Mouse (Mus musculus): ENCODE measurements around the gene Erfe. TPM values are rescaled to one million over a fixed set of nuclear protein-coding genes. Genes with fewer than 3 reads are reported as not detected.

Gene Erfe
- polyA plus RNA-seq, 1 experiment from 2014 or later: 0.17 TPM

- WGBS: 29% methylated on average over 8 of the region's 8 CpGs
- ATAC-seq (ENCODE audit: low read depth): no peak
- peak overlapping the region; percentile 51; the same call in 1 of the 2 replicates for H3K4me2 ChIP-seq (ENCODE audit: low read depth, low read length)
- H3K36me3 ChIP-seq (ENCODE audit: control insufficient read depth, insufficient read depth, low read length): no peaks in the 10 kb centered on the region; the same call in 1 of the 2 replicates
- no peaks in the 10 kb centered on the region for H3K9me3 ChIP-seq (ENCODE audit: control insufficient read depth, low read length)
- peaks cover 5% of the 10 kb centered on the region; the same call in 1 of the 2 replicates for H3K27me3 ChIP-seq (ENCODE audit: control insufficient read depth, insufficient read depth, low read length)
- H3K9ac ChIP-seq (replicated peaks; ENCODE audit: low read depth, low read length): no peak overlapping the region
- H3K4me3 ChIP-seq (ENCODE audit: low read depth, low read length): peak overlapping the region; percentile 21; the same call in 1 of the 2 replicates
- no peak overlapping the region for H3K27ac ChIP-seq (ENCODE audit: low read depth, low read length)
- H3K4me1 ChIP-seq (ENCODE audit: control insufficient read depth, insufficient read depth, low read length): no peaks in the 10 kb centered on the region
Measured at GRCm38 (mm10) chr1:91365816-91366214, 415 bp upstream of the Erfe start.

GRCm38 (mm10) chr1:91367295-91367694 lies 1.1 kb downstream of the Erfe start:
- H3K9me3 ChIP-seq (ENCODE audit: control insufficient read depth, low read length): no peaks in the 10 kb centered on the region
- H3K27ac ChIP-seq (ENCODE audit: low read depth, low read length): no peak overlapping the region
- 98% methylated on average over 3 of the region's 3 CpGs for WGBS
- no peak overlapping the region for H3K4me3 ChIP-seq (ENCODE audit: low read depth, low read length)
- no peaks in the 10 kb centered on the region for H3K4me1 ChIP-seq (ENCODE audit: control insufficient read depth, insufficient read depth, low read length)
- H3K4me2 ChIP-seq (ENCODE audit: low read depth, low read length): no peak overlapping the region
- no peak overlapping the region for H3K9ac ChIP-seq (replicated peaks; ENCODE audit: low read depth, low read length)
- H3K36me3 ChIP-seq (ENCODE audit: control insufficient read depth, insufficient read depth, low read length): peaks cover 10% of the 10 kb centered on the region
- H3K27me3 ChIP-seq (ENCODE audit: control insufficient read depth, insufficient read depth, low read length): peaks cover 5% of the 10 kb centered on the region; the same call in 1 of the 2 replicates
- ATAC-seq (ENCODE audit: low read depth): no peak

GRCm38 (mm10) chr1:91369408-91369807 lies 3.2 kb downstream of the Erfe start:
- ATAC-seq (ENCODE audit: low read depth): no peak
- Histone ChIP-seq H3K27ac (ENCODE audit: low read depth, low read length) (no peak overlapping the region), H3K4me1 (ENCODE audit: control insufficient read depth, insufficient read depth, low read length) (no peaks in the 10 kb centered on the region), H3K9ac (replicated peaks; ENCODE audit: low read depth, low read length) (no peak overlapping the region), H3K36me3 (ENCODE audit: control insufficient read depth, insufficient read depth, low read length) (peaks cover 25% of the 10 kb centered on the region), H3K4me3 (ENCODE audit: low read depth, low read length) (no peak overlapping the region), H3K9me3 (ENCODE audit: control insufficient read depth, low read length) (no peaks in the 10 kb centered on the region), H3K27me3 (ENCODE audit: control insufficient read depth, insufficient read depth, low read length) (peaks cover 5% of the 10 kb centered on the region; the same call in 1 of the 2 replicates), H3K4me2 (ENCODE audit: low read depth, low read length) (no peak overlapping the region)
- 69% methylated on average over 4 of the region's 4 CpGs for WGBS

GRCm38 (mm10) chr1:91370055-91370454 lies 3.8 kb downstream of the Erfe start:
- Histone ChIP-seq H3K9ac (replicated peaks; ENCODE audit: low read depth, low read length) (no peak overlapping the region), H3K9me3 (ENCODE audit: control insufficient read depth, low read length) (no peaks in the 10 kb centered on the region), H3K4me1 (ENCODE audit: control insufficient read depth, insufficient read depth, low read length) (no peaks in the 10 kb centered on the region), H3K4me2 (ENCODE audit: low read depth, low read length) (no peak overlapping the region), H3K27ac (ENCODE audit: low read depth, low read length) (no peak overlapping the region), H3K27me3 (ENCODE audit: control insufficient read depth, insufficient read depth, low read length) (peaks cover 5% of the 10 kb centered on the region; the same call in 1 of the 2 replicates), H3K4me3 (ENCODE audit: low read depth, low read length) (no peak overlapping the region), H3K36me3 (ENCODE audit: control insufficient read depth, insufficient read depth, low read length) (peaks cover 31% of the 10 kb centered on the region)
- 83% methylated on average over 23 of the region's 23 CpGs for WGBS
- no peak for ATAC-seq (ENCODE audit: low read depth)

GRCm38 (mm10) chr1:91373414-91373835 lies 7.2 kb downstream of the Erfe start:
- ATAC-seq (ENCODE audit: low read depth): no peak
- WGBS: 92% methylated on average over 6 of the region's 6 CpGs
- Histone ChIP-seq H3K36me3 (ENCODE audit: control insufficient read depth, insufficient read depth, low read length) (peaks cover 59% of the 10 kb centered on the region), H3K27me3 (ENCODE audit: control insufficient read depth, insufficient read depth, low read length) (no peaks in the 10 kb centered on the region), H3K4me2 (ENCODE audit: low read depth, low read length) (no peak overlapping the region), H3K9me3 (ENCODE audit: control insufficient read depth, low read length) (no peaks in the 10 kb centered on the region), H3K4me3 (ENCODE audit: low read depth, low read length) (no peak overlapping the region), H3K27ac (ENCODE audit: low read depth, low read length) (no peak overlapping the region), H3K4me1 (ENCODE audit: control insufficient read depth, insufficient read depth, low read length) (no peaks in the 10 kb centered on the region), H3K9ac (replicated peaks; ENCODE audit: low read depth, low read length) (no peak overlapping the region)

- peaks cover 79% of the 10 kb centered on the region for H3K36me3 ChIP-seq (ENCODE audit: control insufficient read depth, insufficient read depth, low read length)
- ATAC-seq (ENCODE audit: low read depth): peak; percentile 51; the same call in 1 of the 2 replicates
- no peaks in the 10 kb centered on the region for H3K9me3 ChIP-seq (ENCODE audit: control insufficient read depth, low read length)
- no peak overlapping the region for H3K4me2 ChIP-seq (ENCODE audit: low read depth, low read length)
- no peaks in the 10 kb centered on the region for H3K27me3 ChIP-seq (ENCODE audit: control insufficient read depth, insufficient read depth, low read length)
- 63% methylated on average over 7 of the region's 7 CpGs for WGBS
- no peak overlapping the region for H3K4me3 ChIP-seq (ENCODE audit: low read depth, low read length)
- H3K27ac ChIP-seq (ENCODE audit: low read depth, low read length): no peak overlapping the region
- no peak overlapping the region for H3K9ac ChIP-seq (replicated peaks; ENCODE audit: low read depth, low read length)
- no peaks in the 10 kb centered on the region for H3K4me1 ChIP-seq (ENCODE audit: control insufficient read depth, insufficient read depth, low read length)
Measured at GRCm38 (mm10) chr1:91380453-91381090, 14.3 kb downstream of the Erfe start.

GRCm38 (mm10) chr1:91381091-91381471 lies 14.9 kb downstream of the Erfe start:
- Histone ChIP-seq H3K27ac (ENCODE audit: low read depth, low read length) (no peak overlapping the region), H3K36me3 (ENCODE audit: control insufficient read depth, insufficient read depth, low read length) (peaks cover 76% of the 10 kb centered on the region), H3K9me3 (ENCODE audit: control insufficient read depth, low read length) (no peaks in the 10 kb centered on the region), H3K4me1 (ENCODE audit: control insufficient read depth, insufficient read depth, low read length) (no peaks in the 10 kb centered on the region), H3K4me2 (ENCODE audit: low read depth, low read length) (no peak overlapping the region), H3K4me3 (ENCODE audit: low read depth, low read length) (no peak overlapping the region), H3K27me3 (ENCODE audit: control insufficient read depth, insufficient read depth, low read length) (no peaks in the 10 kb centered on the region), H3K9ac (replicated peaks; ENCODE audit: low read depth, low read length) (no peak overlapping the region)
- 96% methylated on average over 4 of the region's 4 CpGs for WGBS
- ATAC-seq (ENCODE audit: low read depth): no peak

- Histone ChIP-seq H3K4me3 (ENCODE audit: low read depth, low read length) (no peak overlapping the region), H3K27me3 (ENCODE audit: control insufficient read depth, insufficient read depth, low read length) (no peaks in the 10 kb centered on the region), H3K9me3 (ENCODE audit: control insufficient read depth, low read length) (no peaks in the 10 kb centered on the region), H3K4me1 (ENCODE audit: control insufficient read depth, insufficient read depth, low read length) (no peaks in the 10 kb centered on the region), H3K4me2 (ENCODE audit: low read depth, low read length) (no peak overlapping the region), H3K9ac (replicated peaks; ENCODE audit: low read depth, low read length) (no peak overlapping the region), H3K36me3 (ENCODE audit: control insufficient read depth, insufficient read depth, low read length) (peaks cover 41% of the 10 kb centered on the region), H3K27ac (ENCODE audit: low read depth, low read length) (no peak overlapping the region)
- ATAC-seq (ENCODE audit: low read depth): no peak
- WGBS: 98% methylated on average over 5 of the region's 5 CpGs
Measured at GRCm38 (mm10) chr1:91390369-91390768, 24.1 kb downstream of the Erfe start.

- WGBS: 1% methylated on average over 12 of the region's 12 CpGs
- no peak; the same call in 1 of the 2 replicates for ATAC-seq (ENCODE audit: low read depth)
- Histone ChIP-seq H3K27me3 (ENCODE audit: control insufficient read depth, insufficient read depth, low read length) (no peaks in the 10 kb centered on the region), H3K36me3 (ENCODE audit: control insufficient read depth, insufficient read depth, low read length) (no peaks in the 10 kb centered on the region; the same call in 1 of the 2 replicates), H3K4me1 (ENCODE audit: control insufficient read depth, insufficient read depth, low read length) (peaks cover 17% of the 10 kb centered on the region), H3K27ac (ENCODE audit: low read depth, low read length) (peak overlapping the region; percentile 88), H3K4me2 (ENCODE audit: low read depth, low read length) (peak overlapping the region; percentile 95), H3K4me3 (ENCODE audit: low read depth, low read length) (peak overlapping the region; percentile 95), H3K9me3 (ENCODE audit: control insufficient read depth, low read length) (no peaks in the 10 kb centered on the region), H3K9ac (replicated peaks; ENCODE audit: low read depth, low read length) (peak overlapping the region; percentile 84)
Measured at GRCm38 (mm10) chr1:91397927-91398259, 31.7 kb downstream of the Erfe start.
